Mouse (Mus musculus) spleen, postnatal 10 days (tissue): ENCODE results near the gene Rtn4rl1.
"Not testable (repeated sequence)": the region's sequence is repeated elsewhere in the genome, so short reads cannot be mapped to it uniquely, and the experiment has no call there.

ENCODE experiments used
- DNase-seq, 2 experiments: peaks; one replicate each; pipeline ENCODE4 v3.0.0; 2021 to 2022; ENCODE audit warnings: low spot score in 2 of 2

The Rtn4rl1 gene

DNA sequence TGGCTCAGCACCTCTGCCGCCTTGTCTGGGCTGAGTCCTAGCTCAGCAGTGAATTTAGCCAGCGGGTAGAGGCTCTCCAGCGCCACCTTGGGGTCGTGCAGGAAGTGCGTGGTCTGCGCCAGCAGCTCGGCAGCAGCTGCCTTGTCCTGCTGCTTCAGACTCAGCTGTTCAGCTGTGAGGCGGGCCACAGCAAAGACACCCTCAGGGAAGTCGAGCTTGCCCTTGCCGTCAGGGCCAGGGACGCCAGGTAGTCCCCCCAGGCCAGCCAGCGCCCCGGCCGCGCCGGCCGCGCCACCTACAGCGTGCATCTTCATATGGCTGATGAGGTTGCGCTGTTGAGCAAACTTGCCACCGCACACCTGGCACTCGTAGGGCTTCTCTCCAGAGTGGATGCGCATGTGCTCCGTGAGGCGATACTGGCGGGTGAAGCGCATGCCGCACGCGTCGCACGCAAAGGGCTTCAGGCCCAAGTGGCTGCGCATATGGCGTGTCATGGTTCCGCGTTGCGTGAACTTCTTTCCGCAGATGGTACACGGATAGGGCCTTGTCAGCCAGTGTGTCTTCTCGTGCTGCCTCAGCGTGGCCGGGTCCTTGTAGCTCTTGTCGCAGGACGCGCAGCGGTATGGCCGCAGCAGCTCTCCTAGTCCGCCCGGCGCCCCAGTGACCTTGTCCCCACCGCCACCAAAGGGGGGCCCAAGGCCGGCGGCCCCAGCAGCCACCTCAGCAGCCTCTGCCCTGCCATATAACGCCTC, 28.0 kb upstream of the Rtn4rl1 start:
- peak; percentile 78 to 86 for DNase-seq

DNA sequence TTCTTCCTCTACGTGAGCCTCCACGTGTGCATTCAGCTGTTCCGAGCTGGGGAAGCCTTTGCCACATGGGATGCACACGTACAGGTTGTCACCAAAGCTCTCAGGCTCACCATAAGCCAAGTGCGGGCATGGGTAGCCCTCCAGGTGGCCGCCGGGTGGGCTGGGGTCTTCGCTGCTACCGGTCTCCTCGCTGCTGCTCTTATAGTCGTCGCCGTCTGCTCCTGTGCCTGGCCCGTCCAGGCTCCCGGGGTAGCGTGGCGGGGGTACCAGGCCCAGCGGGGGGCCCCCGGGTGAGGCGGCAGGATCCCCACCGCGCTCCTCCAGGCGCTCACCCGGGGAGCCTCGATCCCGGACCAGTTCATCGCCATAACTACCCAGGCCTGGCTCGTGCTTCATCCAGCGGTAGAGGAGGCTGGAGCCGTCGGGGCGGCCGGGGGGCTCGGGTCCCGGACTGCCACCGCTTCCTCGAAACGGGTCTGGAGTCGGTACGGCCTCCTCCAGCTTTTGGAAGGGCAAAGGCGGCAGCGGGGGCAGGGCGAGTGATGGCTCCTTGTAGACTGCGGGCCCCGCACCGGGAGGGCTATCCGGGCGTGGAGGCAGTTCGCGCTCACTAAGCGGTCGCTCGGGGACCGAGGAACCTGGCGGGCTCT, 27.3 kb upstream of the Rtn4rl1 start:
- peak; percentile 35 to 42 for DNase-seq

GRCm38 (mm10) chr11:75166861-75167642, 26.5 kb upstream of the Rtn4rl1 start:
- peak; percentile 50 to 57 for DNase-seq

DNA sequence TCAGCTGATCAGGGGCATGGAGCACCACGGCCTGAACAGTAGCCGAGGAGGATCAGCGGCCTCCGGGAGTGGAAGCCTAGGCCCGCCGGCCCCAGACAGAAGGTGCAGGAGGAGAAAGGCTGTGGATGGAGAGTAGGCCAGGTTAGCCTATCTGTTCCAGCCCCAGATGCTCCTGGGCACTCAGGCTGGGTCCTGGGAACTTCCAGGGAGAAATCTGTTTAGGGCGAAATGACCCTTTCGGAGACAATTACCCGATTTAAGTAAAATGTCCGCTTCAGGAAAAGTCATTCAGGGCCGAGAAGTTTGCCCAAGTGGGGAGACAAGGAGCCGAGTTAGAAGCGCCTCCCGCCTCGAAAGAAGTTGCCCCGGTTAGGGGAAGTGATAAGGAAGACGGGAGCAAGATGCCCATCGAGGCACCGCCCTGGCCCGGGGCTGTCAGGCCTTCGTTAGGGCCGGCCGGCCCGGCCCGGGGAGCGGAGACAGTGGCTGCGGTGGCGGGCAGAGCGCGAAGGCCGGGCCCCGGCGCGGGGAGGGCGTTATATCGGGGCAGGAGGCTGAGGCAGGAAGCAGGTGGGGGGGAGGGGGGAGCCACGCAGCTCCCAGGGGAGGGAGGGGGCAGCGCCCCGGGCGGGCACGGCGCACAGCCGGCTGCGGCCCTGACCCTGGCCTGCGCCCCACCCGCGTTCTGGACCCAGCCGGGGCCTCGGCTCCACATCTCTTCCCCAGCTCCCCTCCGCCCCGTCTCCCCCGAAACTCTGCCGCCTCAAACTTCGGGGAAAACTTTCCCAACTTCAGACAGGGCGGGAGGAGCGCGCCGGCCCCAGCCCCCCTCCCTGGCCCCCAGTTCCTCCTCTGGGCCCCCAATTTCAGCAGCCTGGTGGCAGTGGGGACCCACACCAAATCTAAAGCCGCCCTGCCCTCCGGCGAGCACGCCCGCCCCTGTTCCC, 25.7 kb upstream of the Rtn4rl1 start:
- DNase-seq = peak; percentile 38 to 42

GRCm38 (mm10) chr11:75168590-75169361, 24.8 kb upstream of the Rtn4rl1 start:
- peak; percentile 74 to 85 for DNase-seq

GRCm38 (mm10) chr11:75169405-75170080, 24.0 kb upstream of the Rtn4rl1 start, which contains the start of gene Hic1:
TSS of gene Hic1 (minus strand) at chr11:75169519.
- DNase-seq = peak in 1 of 2 experiments; percentile 25

DNA sequence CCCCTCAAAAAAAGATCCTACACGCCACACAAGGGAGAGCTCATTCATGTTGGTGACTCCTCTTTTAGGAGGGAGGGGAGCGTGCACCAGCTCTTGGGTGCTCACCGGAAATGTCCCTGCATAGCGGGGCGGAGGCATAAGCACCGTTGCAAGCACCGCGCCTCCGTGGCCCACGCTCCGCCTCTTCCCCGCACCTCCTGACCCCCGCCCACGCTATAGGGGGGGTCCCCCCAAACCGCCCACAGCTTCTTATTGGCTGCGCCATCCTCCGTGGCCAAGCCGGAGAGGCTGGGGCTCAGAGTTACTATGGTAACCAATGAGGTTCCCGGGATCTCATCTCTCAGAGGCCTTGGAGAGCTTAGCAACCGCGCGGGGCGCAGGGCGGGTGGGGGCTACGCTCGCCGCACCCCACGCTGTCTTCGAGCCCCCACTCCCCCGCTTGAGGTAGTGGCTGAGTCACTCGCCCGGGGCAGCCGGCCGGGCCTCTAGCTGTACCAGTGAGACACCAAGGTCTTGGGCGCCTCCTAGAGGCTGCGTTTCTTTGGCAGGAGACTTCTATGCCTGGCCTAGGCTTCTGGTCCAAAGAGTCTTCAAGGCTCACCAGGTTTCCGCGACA, 23.3 kb upstream of the Rtn4rl1 start:
- peak; percentile 82 to 93 for DNase-seq

GRCm38 (mm10) chr11:75171186-75171865, 22.3 kb upstream of the Rtn4rl1 start:
- no peak for DNase-seq

- DNase-seq = no peak
Measured at GRCm38 (mm10) chr11:75172151-75173094, 21.2 kb upstream of the Rtn4rl1 start.

- peak; percentile 69 to 86 for DNase-seq
Measured at GRCm38 (mm10) chr11:75173095-75173798, 20.3 kb upstream of the Rtn4rl1 start.

GRCm38 (mm10) chr11:75173799-75174165, 19.8 kb upstream of the Rtn4rl1 start:
- no peak for DNase-seq

- not testable (repeated sequence) for DNase-seq
Measured at GRCm38 (mm10) chr11:75174574-75174973, 19.0 kb upstream of the Rtn4rl1 start.

DNA sequence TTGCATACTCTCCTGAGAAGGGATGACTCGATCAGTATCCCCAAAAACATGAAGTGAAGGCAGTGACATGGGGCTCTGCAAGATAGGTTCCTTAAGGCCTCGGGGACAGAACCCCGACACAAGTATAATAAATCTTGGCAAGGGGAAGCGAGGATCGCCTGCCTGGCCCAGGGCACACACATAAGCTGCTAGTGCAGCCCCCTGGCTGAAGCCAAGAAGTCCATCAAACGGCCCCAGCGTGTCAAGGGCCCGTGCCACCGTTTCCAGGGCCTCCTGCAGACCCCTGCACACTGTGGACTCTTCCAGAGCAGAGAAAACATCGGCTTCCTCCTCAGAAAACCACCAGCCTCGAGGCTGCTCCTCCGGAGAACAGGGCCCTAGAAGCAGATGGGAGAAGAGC, 15.6 kb upstream of the Rtn4rl1 start:
- DNase-seq = no peak

GRCm38 (mm10) chr11:75178672-75179208, 14.8 kb upstream of the Rtn4rl1 start, which contains the start of gene Ovca2:
TSS of gene Ovca2 (minus strand) at chr11:75178835.
- DNase-seq = peak; percentile 81 to 90

- no peak for DNase-seq
Measured at GRCm38 (mm10) chr11:75183917-75184570, 9.5 kb upstream of the Rtn4rl1 start.

GRCm38 (mm10) chr11:75184573-75184972, 9.0 kb upstream of the Rtn4rl1 start:
- DNase-seq = no peak
